Mouse (Mus musculus) cerebellum, postnatal 25 days (tissue): ENCODE results near the gene Cyp2j9.
"Not testable (repeated sequence)": the region's sequence is repeated elsewhere in the genome, so short reads cannot be mapped to it uniquely, and the experiment has no call there.

Experiments used
- DNase-seq, 2 experiments: peaks; one replicate each; pipeline ENCODE4 v3.0.0; 2021; ENCODE audit warnings: mixed read lengths in 2 of 2

The Cyp2j9 gene

DNA sequence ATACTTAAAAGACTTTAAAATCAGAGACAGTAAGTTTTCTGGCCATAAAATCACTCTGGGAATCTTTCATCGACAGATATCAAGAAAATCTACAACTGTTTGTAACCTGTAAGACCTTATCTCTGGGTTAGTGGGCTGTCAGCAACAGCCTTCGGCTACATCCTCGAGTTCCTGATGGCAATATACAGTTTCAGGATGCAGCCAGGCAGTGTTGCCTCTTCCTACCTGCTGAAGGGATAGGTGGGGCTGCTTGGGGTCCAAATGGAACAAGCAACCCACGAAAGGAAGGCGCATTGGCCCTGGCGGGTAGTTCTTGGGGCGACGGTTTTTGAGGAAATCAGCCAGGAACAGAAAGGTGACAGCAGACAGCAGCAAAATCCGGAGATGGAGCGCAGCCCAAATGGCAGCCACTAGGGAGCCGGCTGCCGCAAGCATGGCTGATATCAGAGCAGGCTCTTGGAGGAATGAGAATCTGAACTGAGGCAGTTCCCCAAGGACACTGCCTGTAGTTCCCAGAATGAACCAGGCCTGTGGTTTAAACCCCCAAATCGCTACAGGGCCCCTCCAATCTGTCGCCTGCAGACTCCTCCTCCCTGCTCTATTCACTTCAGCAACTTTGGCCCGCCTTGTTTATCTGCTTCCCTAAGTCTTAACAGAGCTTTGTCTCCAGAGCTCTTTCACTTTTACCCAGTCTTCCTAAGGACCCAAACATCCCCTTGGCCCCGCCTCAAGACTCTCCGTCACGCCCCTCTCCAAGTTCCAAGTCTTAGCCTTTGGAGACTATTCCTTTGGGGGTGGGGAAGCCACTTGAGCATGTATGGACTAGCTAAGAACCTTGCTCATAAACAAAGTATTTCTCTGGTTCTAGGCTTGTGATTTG is at the start of gene Cyp2j9:
Gene Cyp2j9 (minus strand): TSS at position 668 of the 880 bp plus-strand sequence.
- DNase-seq = peak; percentile 65 to 71

DNA sequence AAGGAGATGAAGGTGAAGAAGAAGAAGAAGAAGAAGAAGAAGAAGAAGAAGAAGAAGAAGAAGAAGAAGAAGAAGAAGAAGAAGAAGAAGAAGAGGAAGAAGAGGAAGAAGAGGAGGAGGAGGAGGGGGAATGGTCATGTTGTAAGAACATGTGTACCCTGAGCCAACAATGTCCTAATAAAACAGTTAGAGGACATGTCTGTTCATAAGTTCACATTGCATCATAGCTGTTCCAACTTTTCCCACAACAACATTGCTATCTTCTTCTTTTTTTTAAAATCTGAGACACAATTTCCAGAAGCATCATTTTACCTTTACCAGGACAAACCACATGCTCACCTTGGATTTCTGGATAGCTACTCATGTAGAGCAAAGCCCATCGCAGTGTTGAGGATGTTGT is 44.1 kb upstream of the Cyp2j9 start:
- no peak for DNase-seq

DNA sequence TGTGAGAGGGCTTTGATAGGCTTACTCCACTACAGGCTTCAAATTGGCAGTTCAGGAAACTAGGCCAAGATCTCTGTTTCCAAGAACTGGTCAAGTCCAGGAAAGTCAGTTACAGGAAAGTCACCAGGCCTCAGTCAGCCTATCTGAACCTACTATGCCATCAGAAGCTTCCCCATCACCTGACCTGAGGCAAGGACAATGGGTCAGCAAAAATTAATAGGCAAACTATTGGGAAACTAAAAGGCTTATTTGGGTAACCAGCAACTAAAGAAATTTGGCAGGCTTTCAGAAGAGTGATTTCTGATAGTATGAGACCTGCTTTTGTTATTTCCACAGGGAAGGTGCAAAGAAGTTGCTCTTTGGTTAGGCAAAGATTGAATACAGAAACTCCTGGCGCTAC is 31.1 kb upstream of the Cyp2j9 start:
- DNase-seq = no peak

DNA sequence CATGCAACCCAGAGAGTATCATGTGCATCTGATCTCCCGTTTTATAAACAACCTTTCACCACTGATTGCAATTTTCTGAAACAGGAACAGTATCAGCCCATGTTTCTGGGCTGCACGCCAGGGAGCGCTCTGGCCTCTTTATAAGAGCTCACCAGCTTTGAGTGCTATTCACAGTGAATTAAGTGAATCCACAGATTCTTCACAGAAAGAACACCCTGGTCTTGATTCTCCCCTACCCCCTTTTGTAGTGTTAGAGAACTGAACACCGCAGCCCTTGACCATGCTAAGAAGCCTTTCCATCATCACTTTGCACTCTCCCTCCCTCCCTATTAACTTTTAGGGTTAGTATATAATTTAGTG is 393 bp upstream of the Cyp2j9 start:
- DNase-seq = peak; percentile 55 to 75

DNA sequence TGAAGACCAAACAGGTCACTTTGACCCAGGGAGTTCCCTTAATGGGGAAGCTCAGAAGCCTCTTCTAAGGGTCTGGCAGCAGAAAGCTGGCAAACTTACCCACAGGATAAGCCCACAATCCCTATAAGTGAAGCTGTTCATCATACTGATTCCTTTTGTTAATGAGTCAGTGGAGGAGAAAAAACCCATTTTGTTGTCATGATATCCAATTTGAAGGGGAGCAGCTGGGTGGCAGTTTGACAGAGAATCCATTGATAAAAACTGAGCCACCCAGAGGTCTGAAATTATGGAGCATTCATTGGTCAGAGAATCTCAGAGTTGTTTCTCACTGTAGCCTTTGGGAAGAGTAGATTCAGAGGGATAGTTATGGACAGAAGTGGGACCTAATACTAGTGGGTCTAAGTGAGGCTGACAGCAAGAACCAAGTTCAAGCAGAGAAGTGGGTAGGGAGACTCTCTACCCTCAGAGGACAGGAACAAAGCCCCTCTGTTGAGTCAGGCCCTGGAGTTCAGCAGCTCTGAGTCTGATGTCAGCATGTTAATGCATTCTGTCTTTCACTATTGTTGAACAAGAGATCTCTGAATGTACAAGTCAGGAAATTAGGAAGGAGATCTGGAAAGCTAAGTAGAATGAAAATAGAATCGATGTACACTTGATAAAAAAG is 9.8 kb downstream of the Cyp2j9 start:
- DNase-seq = no peak

DNA sequence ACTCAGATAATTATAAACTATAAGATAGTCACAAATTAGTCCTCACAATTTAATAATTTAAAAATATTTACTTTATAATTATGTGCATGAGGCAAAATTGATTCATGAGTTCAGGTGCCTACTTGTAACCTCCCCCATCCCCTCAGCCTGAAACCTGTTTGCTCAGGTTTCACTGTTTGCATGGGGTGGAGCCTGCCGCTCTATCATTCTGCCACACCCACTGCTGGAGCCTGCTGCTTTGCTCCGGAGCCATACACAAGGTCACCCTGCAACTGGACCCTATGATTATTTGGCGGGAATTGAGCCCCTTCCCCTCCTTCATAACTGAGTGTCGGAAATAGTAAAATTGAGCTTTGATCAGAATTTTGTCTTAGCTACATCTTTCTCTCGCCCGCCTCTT is 11.0 kb downstream of the Cyp2j9 start:
- DNase-seq = not testable (repeated sequence)

DNA sequence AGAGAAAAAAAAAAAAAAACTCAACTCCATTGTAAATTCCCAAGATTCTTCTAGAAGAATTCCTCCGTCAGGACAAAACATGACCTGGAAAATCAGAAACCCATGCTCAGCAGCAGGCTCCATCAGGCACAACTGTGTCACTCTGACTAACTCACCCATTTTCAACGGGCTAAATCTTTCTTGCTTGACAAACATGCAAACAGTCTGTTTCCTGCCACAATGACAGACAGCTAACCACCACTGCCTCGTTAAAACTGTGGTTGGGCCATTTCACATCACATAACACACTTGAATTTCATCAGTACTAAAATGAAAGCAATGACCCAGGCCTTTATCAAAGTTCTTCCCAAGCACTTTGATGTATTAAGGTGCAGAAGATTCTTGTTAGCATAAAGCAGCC is 21.9 kb downstream of the Cyp2j9 start:
- no peak for DNase-seq

DNA sequence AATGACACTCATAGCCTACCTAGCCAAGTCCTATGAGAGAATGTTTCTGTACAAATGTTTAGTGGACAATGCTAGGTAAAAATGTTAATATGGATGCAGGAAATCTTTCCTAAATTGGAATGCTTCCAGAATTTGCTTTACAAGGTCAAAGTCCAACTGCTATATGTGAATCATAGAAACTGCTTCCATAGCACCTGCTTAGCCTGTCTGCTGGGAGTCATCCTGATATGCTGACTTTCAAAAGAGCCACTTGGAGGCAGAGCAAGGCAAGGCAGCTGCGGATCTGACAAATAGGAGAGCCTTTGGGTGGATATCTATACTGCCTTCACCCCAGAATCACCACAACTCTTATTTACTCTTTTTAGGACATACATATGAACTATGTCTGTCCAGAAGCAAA is 23.4 kb downstream of the Cyp2j9 start:
- DNase-seq = no peak

DNA sequence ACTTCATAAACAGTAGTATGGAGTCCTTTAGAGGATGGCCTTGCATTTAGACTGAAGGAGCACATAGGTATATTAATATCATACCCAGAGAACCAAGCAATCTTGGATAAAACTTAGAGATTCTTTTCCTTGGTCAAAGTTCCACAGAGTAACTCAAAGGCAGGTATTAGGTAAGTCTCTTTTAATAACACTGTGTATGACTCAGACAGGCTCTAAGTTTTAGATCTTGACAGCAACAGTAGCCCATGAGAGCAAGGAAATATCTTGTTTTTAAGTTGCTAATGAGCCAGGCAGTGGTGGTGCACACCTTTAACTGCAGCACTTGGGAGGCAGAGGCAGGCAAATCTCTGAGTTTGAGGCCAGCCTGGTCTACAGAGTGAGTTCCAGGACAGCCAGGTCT is 25.6 kb downstream of the Cyp2j9 start:
- DNase-seq = no peak

DNA sequence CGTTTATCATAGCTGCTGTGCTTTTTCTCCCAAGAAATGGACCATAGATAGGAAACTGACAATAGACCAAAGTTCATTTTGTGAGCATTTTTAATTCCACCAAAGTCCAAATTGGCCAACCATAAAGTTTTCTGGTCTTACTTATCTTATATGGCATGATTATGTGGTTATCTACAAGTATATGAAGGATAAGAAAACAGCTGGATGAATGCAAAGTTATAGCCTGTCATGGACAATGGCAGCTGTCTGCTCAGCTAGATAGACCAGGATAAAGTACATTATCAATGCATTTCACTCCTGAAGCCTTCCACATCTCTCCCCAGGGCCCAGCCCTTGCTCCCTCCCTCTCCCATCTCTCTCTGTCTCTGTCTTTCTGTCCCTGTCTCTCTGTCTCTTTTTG is 30.9 kb downstream of the Cyp2j9 start:
- no peak for DNase-seq

DNA sequence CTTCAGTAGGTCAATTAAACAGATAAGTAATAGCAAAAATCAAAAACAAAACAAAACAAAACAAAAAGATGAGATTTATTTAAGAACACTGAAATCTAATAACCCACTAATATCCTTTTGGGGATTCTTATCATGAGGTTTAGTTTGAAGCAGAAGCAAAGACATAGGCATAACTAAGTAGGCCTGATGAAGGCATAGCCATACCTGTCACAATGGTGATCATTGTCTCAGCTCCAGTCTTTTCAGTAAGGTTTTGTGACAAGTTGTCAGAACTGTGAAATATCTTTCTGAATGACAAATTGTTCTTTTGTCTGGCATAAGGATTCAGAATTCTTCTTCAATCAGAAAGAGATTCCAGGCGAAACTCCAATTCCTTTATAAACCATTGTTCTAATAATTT is 31.6 kb downstream of the Cyp2j9 start:
- no peak for DNase-seq

DNA sequence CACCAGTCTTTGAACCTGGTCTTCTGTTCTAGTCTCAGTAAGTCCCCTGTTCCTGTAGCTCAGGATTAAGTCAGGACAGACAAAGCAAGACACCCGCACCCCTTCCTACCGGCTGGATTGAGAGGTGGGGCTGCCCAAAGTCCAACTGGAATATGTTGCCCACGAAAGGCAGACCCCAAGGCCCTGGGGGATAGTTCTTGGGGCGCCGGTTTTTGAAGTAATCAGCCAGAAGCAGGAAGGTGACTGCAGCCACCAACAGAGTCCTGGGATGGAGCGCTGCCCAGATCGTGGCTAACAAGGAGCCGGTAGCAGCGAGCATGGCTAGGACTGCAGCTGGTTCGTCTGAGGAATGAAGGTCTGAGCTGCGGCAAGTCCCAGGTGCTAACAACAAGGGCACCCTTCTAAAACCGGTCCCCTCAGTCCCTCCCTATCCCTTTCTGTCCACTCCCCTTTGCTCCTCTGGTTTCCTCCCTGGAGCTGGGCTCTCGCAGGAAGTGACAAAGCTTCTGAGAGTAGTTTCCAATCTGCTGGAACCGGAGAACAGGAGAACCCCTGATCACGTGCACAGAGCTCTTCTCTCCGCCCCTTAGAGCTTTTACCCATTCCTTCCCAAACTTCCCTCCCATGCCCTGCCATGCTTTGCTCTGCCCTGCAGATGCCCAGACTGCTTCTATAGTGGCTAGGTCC is 38.1 kb downstream of the Cyp2j9 start, which contains the start of gene Cyp2j6:
Gene Cyp2j6 (minus strand): TSS at position 529 of the 687 bp plus-strand sequence.
- peak; percentile 24 to 47 for DNase-seq

DNA sequence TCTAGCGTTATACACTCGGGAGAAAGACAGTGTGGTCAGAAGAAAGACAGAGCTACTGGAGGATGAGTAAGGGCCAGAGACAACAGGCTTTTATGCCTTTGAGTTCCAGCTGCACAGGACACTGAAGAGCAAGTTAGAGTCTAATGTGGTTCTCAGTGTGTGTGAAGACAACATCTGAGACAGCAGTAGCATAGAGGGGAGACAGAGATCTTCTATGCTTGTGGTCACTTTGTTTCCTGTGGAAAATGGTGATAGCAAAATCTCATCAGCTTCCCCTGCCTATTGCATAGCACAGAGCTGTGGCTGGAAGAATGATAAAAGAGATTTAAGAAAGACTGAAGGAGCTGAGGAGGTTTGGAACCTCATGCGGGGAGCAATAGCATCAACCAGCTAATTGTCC is 39.8 kb downstream of the Cyp2j9 start:
- no peak for DNase-seq

DNA sequence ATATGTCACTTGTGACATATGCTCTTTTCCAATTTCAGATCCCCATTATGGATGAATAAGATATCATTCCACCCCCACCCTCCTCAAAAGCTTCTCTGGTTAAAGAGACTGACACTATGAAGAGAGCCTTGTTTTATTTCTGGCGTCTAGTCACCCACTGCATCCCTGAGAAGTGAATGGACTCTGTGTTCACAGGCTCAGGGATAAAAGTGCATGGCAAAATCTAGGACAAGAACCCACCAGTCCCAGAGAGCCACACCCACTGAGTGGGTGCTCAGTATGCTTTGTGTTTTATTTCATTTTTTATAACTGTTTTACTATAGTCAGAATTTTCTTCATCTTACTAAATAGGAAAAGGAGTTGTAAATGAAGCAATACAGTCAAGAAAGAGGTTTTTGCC is 45.4 kb downstream of the Cyp2j9 start:
- no peak for DNase-seq

DNA sequence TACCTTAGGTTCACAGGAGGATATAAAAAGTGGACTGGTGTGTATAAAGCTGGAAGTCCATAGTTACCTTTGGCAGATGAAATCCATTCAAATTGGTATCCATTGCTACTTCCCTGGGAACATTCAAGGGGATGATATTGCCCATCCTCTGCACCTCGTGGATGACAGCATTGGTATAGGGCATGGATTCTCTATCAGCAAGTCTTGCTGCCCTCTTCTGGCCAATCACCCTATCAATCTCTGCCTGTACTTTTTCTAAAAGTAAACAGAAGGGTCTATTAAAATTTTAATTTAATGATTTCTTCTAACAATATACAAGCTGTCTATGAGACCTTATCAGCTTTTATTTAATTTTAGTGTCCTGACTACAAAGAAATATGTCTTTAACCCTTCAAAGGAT is 65.6 kb downstream of the Cyp2j9 start:
- DNase-seq = peak in 1 of 2 experiments; percentile 14

DNA sequence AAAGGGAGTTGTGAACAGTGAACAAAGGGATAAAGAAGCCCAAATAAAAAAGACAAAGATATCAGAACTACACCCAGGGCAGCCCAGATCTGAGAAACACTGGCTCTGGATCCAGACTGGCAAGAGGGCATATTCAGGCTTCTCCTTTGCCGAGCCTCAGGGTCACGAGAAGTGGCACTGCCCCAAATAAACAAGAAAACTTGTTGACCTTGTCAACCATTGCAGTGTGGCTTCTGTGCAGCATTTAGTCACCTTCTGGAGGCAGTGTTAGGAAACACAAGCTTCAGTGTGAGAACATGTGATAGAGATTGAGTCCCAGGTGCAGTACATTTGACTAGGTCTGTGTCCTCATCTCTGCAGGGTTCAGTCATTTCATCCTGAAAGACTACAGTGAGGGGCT is 69.1 kb downstream of the Cyp2j9 start:
- DNase-seq = no peak
